Mouse (Mus musculus) yolk sac, embryonic 10.5 days (tissue): ENCODE data around the gene Gm15517.
"Not testable (repeated sequence)": the region's sequence is repeated elsewhere in the genome, so short reads cannot be mapped to it uniquely, and the experiment has no call there.

ENCODE experiments used
- DNase-seq: peaks from one replicate; pipeline ENCODE4 v3.0.0-alpha.2; 2017; ENCODE audit warnings: low spot score

Gm15517 gene

GRCm38 (mm10) chr7:44269397-44269796 is 8.2 kb downstream of the Gm15517 start:
- no peak for DNase-seq

GRCm38 (mm10) chr7:44271309-44271708 is 10.1 kb downstream of the Gm15517 start:
- DNase-seq = no peak

- DNase-seq = no peak
Observed at GRCm38 (mm10) chr7:44272546-44272945, 11.3 kb downstream of the Gm15517 start.

GRCm38 (mm10) chr7:44273446-44273845 is 12.2 kb downstream of the Gm15517 start:
- DNase-seq = no peak

- DNase-seq = no peak
Observed at GRCm38 (mm10) chr7:44274096-44274495, 12.8 kb downstream of the Gm15517 start.

GRCm38 (mm10) chr7:44275546-44275945 is 14.3 kb downstream of the Gm15517 start:
- no peak for DNase-seq

- DNase-seq = no peak
Observed at GRCm38 (mm10) chr7:44276461-44277249, 15.4 kb downstream of the Gm15517 start.

- no peak for DNase-seq
Observed at GRCm38 (mm10) chr7:44277250-44277622, 16.0 kb downstream of the Gm15517 start.

GRCm38 (mm10) chr7:44280959-44281358 is 19.7 kb downstream of the Gm15517 start:
- DNase-seq = no peak

- DNase-seq = no peak
Observed at GRCm38 (mm10) chr7:44281586-44281985, 20.3 kb downstream of the Gm15517 start.

- no peak for DNase-seq
Observed at GRCm38 (mm10) chr7:44287760-44288159, 26.5 kb downstream of the Gm15517 start.

- no peak for DNase-seq
Observed at GRCm38 (mm10) chr7:44290986-44291385, 29.7 kb downstream of the Gm15517 start.

GRCm38 (mm10) chr7:44291418-44291817 is 30.2 kb downstream of the Gm15517 start:
- DNase-seq = no peak

GRCm38 (mm10) chr7:44297501-44297900 is 36.3 kb downstream of the Gm15517 start:
- DNase-seq = not testable (repeated sequence)

GRCm38 (mm10) chr7:44303346-44304340 is 42.4 kb downstream of the Gm15517 start:
- no peak for DNase-seq

GRCm38 (mm10) chr7:44304463-44304774 is 43.2 kb downstream of the Gm15517 start:
- no peak for DNase-seq

- DNase-seq = peak; percentile 97
Observed at GRCm38 (mm10) chr7:44304775-44305641, 43.8 kb downstream of the Gm15517 start.

- DNase-seq = no peak
Observed at GRCm38 (mm10) chr7:44305686-44306085, 44.4 kb downstream of the Gm15517 start.

GRCm38 (mm10) chr7:44306516-44307240 is 45.4 kb downstream of the Gm15517 start, which contains the start of gene Clec11a:
Gene Clec11a (minus strand): TSS chr7:44306902.
- no peak for DNase-seq

- DNase-seq = no peak
Observed at GRCm38 (mm10) chr7:44307261-44308020, 46.2 kb downstream of the Gm15517 start.
